Mouse (Mus musculus) small intestine, adult 2 months (tissue): Measurements from ENCODE around the gene Thsd7a.

Experiments used
- CTCF ChIP-seq: fragments of 200-500 bp; IDR thresholded peaks from 2 replicates; pipeline ENCODE4 v1.5.1; 2012; ENCODE audit warnings: low read depth, mild to moderate bottlenecking, control low read depth, inconsistent platforms, low read length, moderate library complexity, mixed read lengths; ENCODE audit not compliant: insufficient replicate concordance, insufficient read length; ENCODE audit errors: extremely low read depth
- POLR2A ChIP-seq: fragments of 200-500 bp; IDR thresholded peaks from 2 replicates; pipeline ENCODE4 v1.6.1; 2012; ENCODE audit warnings: low read depth, mild to moderate bottlenecking, control low read depth, inconsistent platforms, low read length, moderate library complexity

- TF ChIP-seq CTCF, result no peak
- no peak for TF ChIP-seq POLR2A
Observed at GRCm38 (mm10) chr6:12419070-12419469, 330.1 kb downstream of the Thsd7a start.
